Mouse (Mus musculus) kidney, postnatal 0 days (tissue): ENCODE results near the gene Rbm43. TPM values are rescaled to one million over a fixed set of nuclear protein-coding genes. Genes with fewer than 3 reads are reported as not detected.
"Not testable (repeated sequence)": the region's sequence is repeated elsewhere in the genome, so short reads cannot be mapped to it uniquely, and the experiment has no call there.

ENCODE experiments used
- ATAC-seq: fragments of 200-750 bp; cut with Nextera tagmentation; replicated peaks from 2 replicates; pipeline ENCODE4 v1.8.0; 2017; ENCODE audit warnings: low read depth, moderate number of reproducible peaks, moderate TSS enrichment, moderate library complexity; ENCODE audit not compliant: low FRiP score
- DNase-seq: peaks from one replicate; pipeline ENCODE4 v3.0.0-alpha.2; 2016; ENCODE audit warnings: low spot score
- H3K27ac ChIP-seq: fragments of 300-500 bp; sonication (generic); 2 replicates; pipeline ENCODE4 v1.5.1; 2014; ENCODE audit warnings: mild to moderate bottlenecking
- H3K27me3 ChIP-seq: fragments of 300-500 bp; sonication (generic); 2 replicates; pipeline ENCODE4 v1.6.1; 2014; ENCODE audit warnings: low read length, mixed read lengths; ENCODE audit not compliant: insufficient read depth
- H3K36me3 ChIP-seq: fragments of 300-500 bp; sonication (generic); 2 replicates; pipeline ENCODE4 v1.6.1; 2014; ENCODE audit warnings: low read length, mixed read lengths; ENCODE audit not compliant: insufficient read depth
- H3K4me1 ChIP-seq: fragments of 300-500 bp; sonication (generic); replicated peaks from 2 replicates; pipeline ENCODE4 v1.6.1; 2014; ENCODE audit warnings: antibody characterized with exemption, low read length, mixed read lengths; ENCODE audit not compliant: insufficient read depth
- H3K4me2 ChIP-seq: fragments of 300-500 bp; sonication (generic); 2 replicates; pipeline ENCODE4 v1.6.1; 2014; ENCODE audit warnings: mild to moderate bottlenecking, low read length, moderate library complexity, mixed read lengths
- H3K4me3 ChIP-seq: fragments of 300-500 bp; sonication (generic); replicated peaks from 2 replicates; pipeline ENCODE4 v1.5.1; 2014; ENCODE audit warnings: low read depth, low read length
- H3K9ac ChIP-seq: fragments of 300-500 bp; sonication (generic); 2 replicates; pipeline ENCODE4 v1.6.1; 2014; ENCODE audit warnings: low read depth, low read length
- H3K9me3 ChIP-seq: fragments of 300-500 bp; sonication (generic); replicated peaks from 2 replicates; pipeline ENCODE4 v1.6.1; 2016; ENCODE audit warnings: low read length, inconsistent platforms, mixed read lengths
- CTCF ChIP-seq: IDR thresholded peaks from 2 replicates; pipeline ENCODE4 v1.5.1; 2016; ENCODE audit warnings: antibody characterized with exemption, low read depth, mild to moderate bottlenecking, moderate library complexity
- WGBS: fragments of 180-500 bp; shearing (Covaris S2); extraction: QIAGEN DNeasy Blood & Tissue Kit; methylation state at CpG from one replicate; pipeline ENCODE4 v1.1.7; 2014; 5-methylcytosine and 5-hydroxymethylcytosine counted together
- polyA plus RNA-seq: library from polyadenylated mRNA; unstranded; fragments of >200 nt; fragmentation: Nextera tagmentation; extraction: Ambion mirVana; gene quantifications from 2 replicates; pipeline ENCODE4 v1.2.1, GENCODE M21; 2015

Gene Rbm43
- polyA plus RNA-seq, 1 experiment from 2014 or later, result 13.1 TPM

GRCm38 (mm10) chr2:51892411-51892901 lies 42.5 kb downstream of the Rbm43 start:
- Histone ChIP-seq H3K4me3 (no peak overlapping the region), H3K4me2 (no peak overlapping the region), H3K27me3 (no peaks in the 10 kb centered on the region), H3K9ac (no peak overlapping the region), H3K27ac (no peak overlapping the region), H3K4me1 (no peaks in the 10 kb centered on the region), H3K36me3 (no peaks in the 10 kb centered on the region), H3K9me3 (no peaks in the 10 kb centered on the region)
- 88% methylated on average over 12 of the region's 12 CpGs for WGBS
- no peak for DNase-seq
- TF ChIP-seq CTCF, result no peak
- ATAC-seq, result no peak

DNA sequence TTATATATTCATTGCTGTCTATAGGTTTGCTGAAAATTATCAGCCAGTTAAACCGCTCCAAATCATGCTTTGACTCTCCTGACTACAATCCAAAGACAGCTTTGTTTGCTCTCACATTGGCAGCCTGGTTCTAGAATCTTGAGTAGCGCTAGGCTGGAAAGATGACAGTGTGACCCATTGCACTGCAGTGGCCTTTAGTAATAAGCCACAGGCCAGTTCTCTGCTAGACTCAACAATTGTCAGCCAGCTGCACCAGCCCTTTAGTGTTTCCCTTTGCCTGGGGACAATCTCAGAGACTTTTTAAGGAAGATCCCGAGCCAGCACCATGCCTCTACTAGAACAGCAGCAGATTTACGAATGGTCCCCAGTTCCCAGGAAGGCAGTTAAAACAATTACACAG lies 44.0 kb downstream of the Rbm43 start:
- TF ChIP-seq CTCF, result no peak
- Histone ChIP-seq H3K36me3 (no peaks in the 10 kb centered on the region), H3K4me2 (no peak overlapping the region), H3K27me3 (no peaks in the 10 kb centered on the region), H3K4me3 (no peak overlapping the region), H3K4me1 (no peaks in the 10 kb centered on the region), H3K9ac (no peak overlapping the region), H3K9me3 (no peaks in the 10 kb centered on the region), H3K27ac (no peak overlapping the region)
- WGBS, result 80% methylated on average over 4 of the region's 4 CpGs
- DNase-seq, result no peak
- no peak for ATAC-seq

DNA sequence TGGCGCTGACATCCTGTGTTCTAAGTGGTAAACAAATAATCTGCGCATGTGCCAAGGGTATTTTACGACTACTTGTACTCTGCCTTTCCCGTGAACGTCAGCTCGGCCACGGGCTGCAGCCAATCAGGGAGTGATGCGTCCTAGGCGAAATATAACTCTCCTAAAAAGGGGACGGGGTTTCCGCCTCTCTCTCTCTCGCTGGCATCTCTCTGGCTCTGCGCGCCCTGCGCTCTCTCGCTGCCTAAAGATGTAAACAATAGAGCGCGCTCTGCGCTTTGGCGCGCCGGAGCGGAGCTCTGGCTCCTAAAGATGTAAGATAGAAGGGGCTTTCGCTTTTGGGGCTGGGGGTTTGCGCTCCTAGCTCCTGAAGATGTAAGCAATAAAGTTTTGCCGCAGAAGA lies 44.8 kb downstream of the Rbm43 start:
- not testable (repeated sequence) for ATAC-seq, H3K9me3 ChIP-seq, H3K36me3 ChIP-seq, H3K4me2 ChIP-seq, H3K4me3 ChIP-seq, H3K9ac ChIP-seq, H3K27me3 ChIP-seq, H3K4me1 ChIP-seq, DNase-seq, H3K27ac ChIP-seq
- WGBS, result over 99% methylated on average over 9 of the region's 26 CpGs

GRCm38 (mm10) chr2:51880143-51880542 lies 54.8 kb downstream of the Rbm43 start:
- Histone ChIP-seq H3K9ac (no peak overlapping the region), H3K4me3 (no peak overlapping the region), H3K27me3 (no peaks in the 10 kb centered on the region), H3K9me3 (no peaks in the 10 kb centered on the region), H3K4me1 (no peaks in the 10 kb centered on the region), H3K27ac (no peak overlapping the region), H3K4me2 (no peak overlapping the region), H3K36me3 (no peaks in the 10 kb centered on the region)
- ATAC-seq (no peak), DNase-seq (no peak)
- WGBS, result 84% methylated on average over 1 of the region's 1 CpGs
- no peak for TF ChIP-seq CTCF

Other genes with a start within 250 kb of the Rbm43 start
- 34.3 and 35.8 TPM in 2 replicates for gene Nmi, start 38.3 kb upstream of the Rbm43 start, polyA plus RNA-seq
- gene Tnfaip6, start 102.8 kb upstream of the Rbm43 start, polyA plus RNA-seq, result 9.0 and 9.5 TPM in 2 replicates
- 24.3 and 24.5 TPM in 2 replicates for gene Rif1, start 137.7 kb upstream of the Rbm43 start, polyA plus RNA-seq